Mouse (Mus musculus): ENCODE measurements around the gene Plch2. TPM values are rescaled to one million over a fixed set of nuclear protein-coding genes. Genes with fewer than 3 reads are reported as not detected.
A peak's percentile ranks its signal among the peaks of the same experiment; 100 is the strongest.

The Plch2 gene
- polyA plus RNA-seq, 1 experiment from 2014 or later, result 5.2 TPM

DNA sequence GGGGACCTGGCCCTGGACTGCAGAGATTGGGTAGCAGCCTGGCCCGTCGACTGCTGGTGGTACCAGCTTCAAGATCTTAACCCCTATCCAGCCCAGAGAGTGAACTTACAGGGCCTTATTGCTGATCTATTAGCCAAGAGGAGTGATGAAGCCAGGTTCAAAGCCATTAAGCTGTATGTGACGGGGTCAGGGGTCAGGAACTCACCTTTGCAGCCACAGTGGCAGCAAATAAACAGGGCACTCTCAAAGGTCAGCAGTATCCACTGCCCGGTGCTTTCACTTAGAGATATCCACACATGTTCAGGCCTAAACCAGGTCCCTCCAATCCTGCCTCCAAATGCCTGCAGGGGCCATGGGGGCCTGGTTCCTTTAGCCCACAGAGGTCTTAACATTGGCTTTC lies 41.0 kb downstream of the Plch2 start:
- Histone ChIP-seq H3K27me3 (ENCODE audit: insufficient read depth, low read length) (no peaks in the 10 kb centered on the region), H3K9ac (no peak overlapping the region), H3K36me3 (ENCODE audit: insufficient read depth) (no peaks in the 10 kb centered on the region), H3K27ac (ENCODE audit: low read depth) (no peak overlapping the region), H3K9me3 (ENCODE audit: low read depth, low read length) (no peaks in the 10 kb centered on the region), H3K4me2 (no peak overlapping the region), H3K4me3 (ENCODE audit: low read depth, low read length) (no peak overlapping the region), H3K4me1 (ENCODE audit: insufficient read depth) (no peaks in the 10 kb centered on the region; the same call in 1 of the 2 replicates)
- 58% methylated on average over 4 of the region's 4 CpGs for WGBS
- ATAC-seq (ENCODE audit: insufficient read depth), result no peak
- DNase-seq, result no peak
- no peak for TF ChIP-seq CTCF (IDR thresholded peaks at IDR 0.05; ENCODE audit: low read depth)

DNA sequence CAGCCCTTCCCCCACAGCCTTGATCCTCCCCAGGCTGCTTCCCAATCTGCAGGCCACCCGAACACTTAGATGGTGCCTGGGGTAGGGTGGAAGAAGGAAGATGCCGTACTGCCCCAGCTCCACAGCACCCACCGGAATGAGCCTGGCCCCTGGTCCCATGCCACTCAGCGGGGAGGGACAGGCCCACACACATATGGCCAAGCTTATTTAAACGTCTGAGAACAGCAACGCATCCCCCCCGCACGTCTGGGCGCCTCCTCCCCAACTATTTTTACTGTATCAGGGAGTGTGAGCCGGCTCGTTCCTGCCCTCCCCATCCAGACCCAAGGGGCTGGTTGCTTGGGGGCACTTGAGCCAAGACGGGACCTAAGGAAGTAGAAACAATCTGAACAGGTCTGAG lies 41.8 kb downstream of the Plch2 start:
- Histone ChIP-seq H3K4me3 (ENCODE audit: low read depth, low read length) (no peak overlapping the region), H3K36me3 (ENCODE audit: insufficient read depth) (no peaks in the 10 kb centered on the region), H3K4me1 (ENCODE audit: insufficient read depth) (no peaks in the 10 kb centered on the region; the same call in 1 of the 2 replicates), H3K9ac (no peak overlapping the region), H3K27ac (ENCODE audit: low read depth) (no peak overlapping the region), H3K27me3 (ENCODE audit: insufficient read depth, low read length) (no peaks in the 10 kb centered on the region), H3K9me3 (ENCODE audit: low read depth, low read length) (no peaks in the 10 kb centered on the region), H3K4me2 (no peak overlapping the region)
- 65% methylated on average over 12 of the region's 12 CpGs for WGBS
- ATAC-seq (ENCODE audit: insufficient read depth), result no peak
- no peak for TF ChIP-seq CTCF (IDR thresholded peaks at IDR 0.05; ENCODE audit: low read depth)
- no peak for DNase-seq

DNA sequence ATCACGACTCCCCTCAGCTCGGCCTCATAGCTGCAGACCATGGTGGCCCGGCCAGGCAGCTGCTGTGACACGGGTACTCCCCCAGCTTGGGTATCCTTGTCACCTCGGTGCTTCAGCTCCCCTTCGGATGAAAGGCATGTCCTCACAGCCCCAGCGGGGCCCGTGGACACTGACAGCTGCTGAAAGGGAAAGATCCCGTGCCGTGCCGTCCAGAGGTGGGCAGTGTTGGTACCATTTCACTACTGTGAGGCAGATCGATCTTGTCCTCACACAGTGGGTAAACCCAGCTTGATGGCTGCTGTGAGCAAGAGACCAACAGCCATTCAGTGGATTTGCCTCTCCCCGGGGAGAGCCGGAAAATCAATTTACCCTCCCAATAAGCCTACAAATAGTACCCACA lies 42.3 kb downstream of the Plch2 start:
- Histone ChIP-seq H3K4me3 (ENCODE audit: low read depth, low read length) (no peak overlapping the region), H3K4me1 (ENCODE audit: insufficient read depth) (no peaks in the 10 kb centered on the region; the same call in 1 of the 2 replicates), H3K9me3 (ENCODE audit: low read depth, low read length) (no peaks in the 10 kb centered on the region), H3K27ac (ENCODE audit: low read depth) (no peak overlapping the region), H3K4me2 (no peak overlapping the region), H3K27me3 (ENCODE audit: insufficient read depth, low read length) (no peaks in the 10 kb centered on the region), H3K9ac (no peak overlapping the region), H3K36me3 (ENCODE audit: insufficient read depth) (no peaks in the 10 kb centered on the region)
- ATAC-seq (ENCODE audit: insufficient read depth), result no peak
- DNase-seq, result no peak
- TF ChIP-seq CTCF (IDR thresholded peaks at IDR 0.05; ENCODE audit: low read depth), result no peak
- 46% methylated on average over 14 of the region's 14 CpGs for WGBS

DNA sequence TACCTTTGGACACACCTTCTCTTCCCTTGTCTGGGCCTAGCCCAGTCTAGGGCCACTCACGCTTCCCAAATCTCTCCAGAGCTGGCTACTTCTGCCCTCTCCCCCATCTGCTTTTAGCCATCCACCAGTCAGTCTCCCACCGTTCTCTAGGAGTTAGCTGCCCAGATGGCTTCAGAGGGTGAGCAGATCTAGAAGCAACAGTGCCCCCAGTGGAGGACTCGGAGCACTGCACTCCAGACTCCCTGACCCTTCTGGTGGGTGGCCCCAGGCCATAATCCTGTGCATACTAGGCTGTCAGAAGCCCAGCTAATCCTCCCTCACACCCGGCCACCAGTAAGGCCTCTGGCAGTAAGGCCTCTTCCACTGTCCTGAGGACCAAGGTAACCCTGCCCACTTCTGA lies 43.8 kb downstream of the Plch2 start:
- 6% methylated on average over 4 of the region's 4 CpGs for WGBS
- no peaks in the 10 kb centered on the region for H3K36me3 ChIP-seq (ENCODE audit: insufficient read depth)
- DNase-seq (peak; percentile 85), ATAC-seq (ENCODE audit: insufficient read depth) (no peak)
- no peak overlapping the region for H3K4me2 ChIP-seq
- peak; percentile 83 for TF ChIP-seq CTCF (IDR thresholded peaks at IDR 0.05; ENCODE audit: low read depth)
- H3K9me3 ChIP-seq (ENCODE audit: low read depth, low read length), result no peaks in the 10 kb centered on the region
- H3K27ac ChIP-seq (ENCODE audit: low read depth), result no peak overlapping the region
- no peak overlapping the region for H3K4me3 ChIP-seq (ENCODE audit: low read depth, low read length)
- H3K4me1 ChIP-seq (ENCODE audit: insufficient read depth), result no peaks in the 10 kb centered on the region
- H3K9ac ChIP-seq, result no peak overlapping the region
- H3K27me3 ChIP-seq (ENCODE audit: insufficient read depth, low read length), result no peaks in the 10 kb centered on the region

DNA sequence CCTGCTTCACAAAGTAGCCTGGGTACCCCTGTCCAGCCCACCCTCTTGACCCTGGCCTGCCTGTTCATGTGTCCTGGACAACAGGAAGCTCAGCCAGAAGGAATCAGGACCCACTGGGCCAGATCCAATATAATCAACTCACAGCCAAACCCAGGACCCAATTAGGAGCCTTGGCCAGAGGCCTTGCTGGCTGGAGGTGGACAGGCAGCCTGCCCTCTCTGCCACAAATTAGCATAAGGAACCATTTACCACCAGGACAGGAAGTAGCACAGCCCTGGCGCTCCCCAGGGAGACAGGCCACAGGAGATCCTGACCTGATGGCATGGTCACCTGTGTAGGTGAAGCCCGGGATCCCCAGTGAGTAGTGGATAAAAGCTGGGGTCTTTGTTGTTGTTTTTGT lies 44.5 kb downstream of the Plch2 start:
- no peak for DNase-seq
- Histone ChIP-seq H3K27me3 (ENCODE audit: insufficient read depth, low read length) (no peaks in the 10 kb centered on the region), H3K4me2 (no peak overlapping the region), H3K27ac (ENCODE audit: low read depth) (no peak overlapping the region), H3K4me3 (ENCODE audit: low read depth, low read length) (no peak overlapping the region), H3K4me1 (ENCODE audit: insufficient read depth) (no peaks in the 10 kb centered on the region), H3K9ac (no peak overlapping the region), H3K36me3 (ENCODE audit: insufficient read depth) (no peaks in the 10 kb centered on the region), H3K9me3 (ENCODE audit: low read depth, low read length) (no peaks in the 10 kb centered on the region)
- 61% methylated on average over 2 of the region's 2 CpGs for WGBS
- ATAC-seq (ENCODE audit: insufficient read depth), result no peak
- TF ChIP-seq CTCF (IDR thresholded peaks at IDR 0.05; ENCODE audit: low read depth), result no peak

DNA sequence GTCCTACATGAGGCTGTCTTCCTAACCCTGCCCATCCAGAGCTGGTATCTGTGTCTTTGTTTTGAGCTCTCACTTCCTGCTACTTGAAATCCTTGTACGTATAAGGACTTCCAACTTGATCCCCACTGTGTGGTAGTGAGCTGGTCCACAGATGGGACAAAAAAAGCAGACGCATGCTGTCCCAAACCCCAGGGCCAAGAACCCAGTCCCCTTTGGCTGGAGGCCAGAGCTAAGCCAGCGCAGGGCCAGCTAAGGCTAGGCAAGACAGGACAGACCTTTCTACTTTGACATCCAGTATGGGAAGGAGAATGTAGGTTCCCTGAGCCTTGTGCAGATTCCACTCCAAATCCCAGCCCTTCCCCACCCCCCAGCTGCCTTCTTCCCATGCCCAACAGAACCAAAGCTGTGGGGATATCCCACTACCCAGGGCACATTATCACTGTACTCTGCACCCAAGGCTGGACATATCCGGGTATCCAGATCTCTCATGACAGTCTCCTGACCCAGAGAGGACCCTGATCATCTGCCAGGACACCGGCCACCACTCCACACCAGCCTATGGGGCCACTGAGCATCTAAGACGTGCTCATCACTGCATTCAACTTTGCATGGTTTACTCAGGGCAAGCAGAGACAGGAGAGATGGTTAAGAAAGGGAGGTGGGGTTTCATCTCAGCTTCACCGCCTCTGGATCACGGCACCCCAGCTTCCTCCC lies 45.1 kb downstream of the Plch2 start:
- H3K27me3 ChIP-seq (ENCODE audit: insufficient read depth, low read length), result no peaks in the 10 kb centered on the region

DNA sequence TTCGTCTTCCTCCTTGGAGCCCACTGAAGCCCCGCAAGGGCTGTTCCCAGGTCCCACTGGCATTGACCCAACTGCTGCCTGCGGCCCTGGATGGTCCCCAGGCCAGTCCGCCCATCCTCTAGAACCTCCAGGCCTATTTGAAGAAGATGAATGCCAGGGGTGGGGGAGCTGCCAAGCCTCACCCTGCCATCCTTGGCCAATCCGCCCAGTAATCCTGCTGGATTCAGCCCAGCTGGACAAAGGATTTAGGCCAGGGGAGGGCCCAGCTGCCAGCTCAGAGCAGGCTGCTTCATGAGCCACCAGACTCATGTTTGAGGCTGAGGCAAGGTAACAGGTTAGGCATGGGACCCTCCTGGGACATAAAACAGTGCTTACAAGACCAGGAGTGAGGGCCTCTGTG lies 45.7 kb downstream of the Plch2 start:
- no peak for TF ChIP-seq CTCF (IDR thresholded peaks at IDR 0.05; ENCODE audit: low read depth)
- Histone ChIP-seq H3K9ac (no peak overlapping the region), H3K4me1 (ENCODE audit: insufficient read depth) (no peaks in the 10 kb centered on the region; the same call in 1 of the 2 replicates), H3K9me3 (ENCODE audit: low read depth, low read length) (no peaks in the 10 kb centered on the region), H3K36me3 (ENCODE audit: insufficient read depth) (no peaks in the 10 kb centered on the region), H3K4me2 (no peak overlapping the region), H3K27me3 (ENCODE audit: insufficient read depth, low read length) (no peaks in the 10 kb centered on the region), H3K27ac (ENCODE audit: low read depth) (no peak overlapping the region), H3K4me3 (ENCODE audit: low read depth, low read length) (no peak overlapping the region)
- ATAC-seq (ENCODE audit: insufficient read depth) (no peak), DNase-seq (no peak)
- 80% methylated on average over 5 of the region's 5 CpGs for WGBS

More for the DNA sequence above, 45.1 kb downstream of the Plch2 start:
- Histone ChIP-seq H3K36me3 (ENCODE audit: insufficient read depth) (no peaks in the 10 kb centered on the region), H3K9me3 (ENCODE audit: low read depth, low read length) (no peaks in the 10 kb centered on the region), H3K4me2 (no peak overlapping the region), H3K9ac (no peak overlapping the region), H3K4me3 (ENCODE audit: low read depth, low read length) (no peak overlapping the region), H3K4me1 (ENCODE audit: insufficient read depth) (no peaks in the 10 kb centered on the region), H3K27ac (ENCODE audit: low read depth) (no peak overlapping the region)
- ATAC-seq (ENCODE audit: insufficient read depth), result no peak
- 62% methylated on average over 8 of the region's 8 CpGs for WGBS
- DNase-seq, result no peak
- TF ChIP-seq CTCF (IDR thresholded peaks at IDR 0.05; ENCODE audit: low read depth), result no peak

All from lung, embryonic 14.5 days (tissue).